Mouse (Mus musculus) left cerebral cortex, postnatal 14 days (tissue): ENCODE results near the gene Zfp26. TPM values are rescaled to one million over a fixed set of nuclear protein-coding genes. Genes with fewer than 3 reads are reported as not detected.
A peak's percentile ranks its signal among the peaks of the same experiment; 100 is the strongest.

ENCODE experiments used
- DNase-seq, 2 experiments: peaks; one replicate each; pipeline ENCODE4 v3.0.0; 2021 to 2022; ENCODE audit warnings: low spot score in 2 of 2, mixed read lengths in 1 of 2
- intact Hi-C: fragments of 180-260 bp; cut with DNase I; formaldehyde crosslinking; loops from one replicate; pipeline ENCODE4 v1.15.1; 2025
- total RNA-seq, 2 experiments: library from RNA; stranded (reverse); gene quantifications; 2 replicates each; pipeline ENCODE4 v1.2.3; 2021

The Zfp26 gene
- total RNA-seq, 2 experiments from 2014 or later = 24.4 to 26.6 TPM

GRCm38 (mm10) chr9:20384532-20385342 lies 75.2 kb downstream of the Zfp26 start, which contains the start of gene Zfp560:
Gene Zfp560, minus strand, starts transcription at chr9:20385177.
- peak; percentile 90 to 93 for DNase-seq
- intact Hi-C loops = no loop called here

GRCm38 (mm10) chr9:20383659-20384058 lies 76.3 kb downstream of the Zfp26 start:
- intact Hi-C loops = no loop called here
- no peak for DNase-seq

Other genes starting within 250 kb of the Zfp26 start
- gene Olfr871, start 248.0 kb downstream of the Zfp26 start, total RNA-seq = not detected
- not detected for gene Olfr872, start 223.0 kb downstream of the Zfp26 start, total RNA-seq
- not detected for gene Olfr39, start 177.8 kb downstream of the Zfp26 start, total RNA-seq
- not detected for gene Olfr873, start 161.6 kb downstream of the Zfp26 start, total RNA-seq
- gene Olfr18, start 124.1 kb downstream of the Zfp26 start, total RNA-seq = not detected
- gene Zfp560, start 75.0 kb downstream of the Zfp26 start, total RNA-seq = 10 to 100 TPM; 11.0 to 11.8 TPM
- 10 to 100 TPM; 29.2 to 29.5 TPM for gene Zfp426, start 32.6 kb upstream of the Zfp26 start, total RNA-seq
- 10 to 100 TPM; 46.3 to 46.6 TPM for gene Zfp266, start 61.3 kb upstream of the Zfp26 start, total RNA-seq
- 10 to 100 TPM; 18.3 to 24.4 TPM for gene Zfp846, start 121.1 kb upstream of the Zfp26 start, total RNA-seq
- gene Ubl5, start 182.7 kb upstream of the Zfp26 start, total RNA-seq = 100 to 1,000 TPM; 346 to 360 TPM
- 10 to 100 TPM; 16.8 to 16.9 TPM for gene Fbxl12, start 184.6 kb upstream of the Zfp26 start, total RNA-seq
- 10 to 100 TPM; 46.0 to 46.7 TPM for gene Pin1, start 191.9 kb upstream of the Zfp26 start, total RNA-seq